Mouse (Mus musculus): ENCODE measurements around the gene Pnpla6.

The Pnpla6 gene

DNA sequence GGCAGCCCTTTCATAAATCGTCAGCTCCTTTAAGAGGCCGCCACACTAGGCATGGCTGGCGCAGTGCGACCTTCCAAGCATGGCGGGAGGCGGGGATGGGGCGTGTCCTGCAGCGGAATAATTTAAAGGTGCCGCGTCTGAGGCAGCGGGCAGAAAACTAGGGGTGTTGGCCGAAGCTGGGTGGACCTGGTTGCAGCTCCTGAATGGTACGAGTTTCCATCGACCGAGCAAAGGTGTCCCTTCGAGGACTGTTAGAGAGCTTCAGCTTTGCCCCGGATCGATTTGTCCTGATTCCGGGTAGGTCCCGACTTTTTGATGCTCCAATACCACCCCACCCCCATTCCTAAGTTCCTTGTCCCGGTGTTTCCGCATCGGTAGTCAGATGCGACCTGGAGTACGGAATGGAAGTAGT, at the start of gene Pnpla6:
Gene Pnpla6, plus strand, starts transcription at position 125 of the 412 bp plus-strand sequence.
- DNase-seq = peak; percentile 99

DNA sequence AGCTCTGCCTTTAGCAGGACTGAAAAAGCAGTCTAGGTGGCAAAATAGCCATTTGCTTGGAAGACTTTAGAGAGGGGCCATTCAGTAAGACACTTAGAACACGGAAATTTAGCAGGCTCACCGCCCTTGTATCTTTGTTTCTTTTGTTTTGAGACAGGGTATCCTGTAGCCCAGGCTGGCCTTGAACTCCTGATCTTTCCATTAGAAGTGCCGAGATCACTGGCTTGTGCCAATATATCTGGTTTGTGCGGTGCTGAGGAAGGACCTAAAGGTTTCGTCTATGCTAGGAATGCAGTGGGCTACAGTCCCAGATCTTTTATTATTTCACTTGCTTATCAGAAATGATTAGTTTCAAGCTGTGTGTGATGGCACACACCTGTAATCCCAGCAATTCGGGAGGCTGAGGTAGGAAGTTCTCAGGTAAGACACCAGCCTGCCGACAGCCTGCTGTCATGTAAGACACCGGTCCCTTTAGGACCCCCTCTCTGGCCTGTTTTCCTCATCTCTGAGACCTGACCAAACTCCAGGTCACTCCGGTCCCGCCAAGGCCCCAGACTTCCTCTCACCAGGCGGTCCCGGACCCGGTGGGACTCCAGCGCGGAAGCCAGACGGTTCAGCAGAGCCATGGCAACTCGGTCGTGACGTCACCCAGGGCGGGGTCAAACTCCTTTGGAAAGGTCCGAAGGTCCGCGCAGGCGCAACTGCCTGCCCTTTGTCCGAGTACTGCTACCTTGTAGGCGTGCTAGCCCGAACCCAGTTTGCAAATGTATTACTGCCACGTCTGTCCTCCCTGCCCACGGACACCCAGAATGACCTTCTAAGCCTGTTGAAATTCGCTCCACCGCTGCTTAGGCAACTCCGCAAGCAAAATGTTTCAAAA, 47.9 kb upstream of the Pnpla6 start, which contains the start of gene Pex11g:
Gene Pex11g, minus strand, starts transcription at position 675 of the 880 bp plus-strand sequence.
- peak; percentile 100 for DNase-seq

DNA sequence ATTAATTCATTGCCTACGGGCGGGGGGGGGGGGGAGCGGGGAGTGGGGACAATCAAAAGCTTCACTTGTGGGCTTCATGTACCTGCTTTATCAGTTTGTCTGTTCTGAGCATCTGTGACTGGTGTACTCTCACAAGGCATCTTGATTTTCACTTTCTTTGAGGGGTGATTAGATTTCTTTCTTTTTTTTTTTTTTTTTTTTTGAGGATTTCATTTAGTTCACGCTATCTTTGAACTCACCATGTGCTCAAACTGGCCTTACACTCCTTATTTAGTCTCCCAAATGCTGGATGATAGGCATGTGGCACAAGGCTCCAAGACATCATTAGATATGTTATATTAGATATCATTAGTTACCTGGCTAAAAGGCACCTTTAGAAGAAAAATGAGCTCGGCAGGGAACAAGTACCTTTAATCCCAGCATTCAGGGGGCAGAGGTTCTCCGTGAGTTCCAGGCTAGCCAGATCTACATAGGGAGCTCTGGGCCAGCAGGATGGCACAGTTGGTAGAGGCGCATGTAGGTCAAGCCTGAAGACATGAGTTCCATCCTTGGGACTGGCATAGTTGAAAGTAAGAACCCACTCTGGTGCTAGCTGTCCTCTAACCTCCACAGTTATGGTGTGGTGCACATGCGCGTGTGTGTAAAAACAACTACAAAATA, 47.2 kb upstream of the Pnpla6 start:
- DNase-seq = no peak

DNA sequence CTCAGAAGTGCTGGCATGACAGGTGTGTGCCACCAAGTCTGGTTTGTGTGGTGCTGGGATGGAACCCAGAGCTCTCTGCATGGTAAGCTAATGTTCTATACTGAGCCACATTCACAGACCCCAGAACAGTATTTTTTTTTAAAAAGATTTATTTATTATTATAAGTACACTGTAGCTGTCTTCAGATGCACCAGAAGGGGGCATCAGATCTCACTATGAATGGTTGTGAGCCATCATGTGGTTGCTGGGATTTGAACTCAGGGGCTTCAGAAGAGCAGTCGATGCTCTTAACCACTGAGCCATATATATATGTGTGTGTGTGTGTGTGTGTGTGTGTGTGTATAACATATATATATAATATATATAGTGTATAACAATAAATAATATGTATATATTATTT, 46.3 kb upstream of the Pnpla6 start:
- DNase-seq = no peak

DNA sequence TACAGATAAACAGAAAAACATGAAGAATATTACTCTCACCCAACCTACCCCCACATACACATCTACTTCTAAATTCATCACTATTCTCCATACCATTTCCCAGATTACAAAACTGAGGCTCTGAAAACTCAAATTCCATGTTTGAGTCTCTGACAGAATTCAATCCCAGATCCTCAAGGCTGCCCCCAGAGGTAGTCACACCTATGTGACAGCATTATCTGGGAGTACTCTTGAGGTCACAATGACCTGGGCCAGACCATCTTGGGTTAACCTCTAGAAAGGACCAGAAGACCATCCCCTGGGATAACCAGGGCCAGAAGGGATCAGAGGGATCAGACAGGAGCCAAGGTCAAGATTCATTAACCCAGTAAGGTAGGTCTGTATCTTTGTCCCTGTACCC, 44.6 kb upstream of the Pnpla6 start, which contains the start of gene Tex45:
Gene Tex45, plus strand, starts transcription at position 301 of the 400 bp plus-strand sequence.
- no peak for DNase-seq

DNA sequence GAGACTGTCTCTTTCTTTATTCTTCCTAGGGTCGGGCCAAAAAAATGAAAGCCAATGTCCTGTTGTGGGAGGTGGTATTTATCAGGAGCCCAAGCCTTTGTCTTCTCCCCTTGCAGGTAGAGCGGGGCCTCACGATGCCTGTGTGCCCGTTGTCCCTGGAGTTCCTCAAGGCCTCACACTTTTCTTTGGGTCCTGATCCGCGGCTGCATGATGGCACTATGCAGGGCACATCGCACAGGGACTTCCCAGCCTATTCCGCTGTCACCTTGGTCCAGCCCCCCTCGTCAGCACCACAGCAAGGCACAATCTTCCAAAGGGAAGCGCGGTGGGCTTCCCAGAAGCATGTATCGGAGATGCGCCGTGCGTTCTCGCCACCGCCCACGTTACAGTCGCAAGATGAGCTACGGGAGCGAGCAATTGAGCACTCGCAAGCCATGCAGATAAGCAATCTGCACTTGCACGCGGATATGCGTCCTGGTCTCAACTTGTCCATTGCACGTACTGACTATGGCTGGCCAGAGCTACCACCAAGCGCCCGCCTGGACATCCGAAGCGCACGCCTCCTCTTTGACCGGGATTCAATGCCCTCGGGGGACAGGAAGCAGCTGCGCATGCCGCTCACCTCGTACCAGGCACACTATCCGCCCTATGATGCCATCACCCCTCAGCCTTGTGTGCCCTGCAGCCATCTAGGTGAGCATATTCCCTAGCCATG, 39.3 kb upstream of the Pnpla6 start:
- DNase-seq = no peak

DNA sequence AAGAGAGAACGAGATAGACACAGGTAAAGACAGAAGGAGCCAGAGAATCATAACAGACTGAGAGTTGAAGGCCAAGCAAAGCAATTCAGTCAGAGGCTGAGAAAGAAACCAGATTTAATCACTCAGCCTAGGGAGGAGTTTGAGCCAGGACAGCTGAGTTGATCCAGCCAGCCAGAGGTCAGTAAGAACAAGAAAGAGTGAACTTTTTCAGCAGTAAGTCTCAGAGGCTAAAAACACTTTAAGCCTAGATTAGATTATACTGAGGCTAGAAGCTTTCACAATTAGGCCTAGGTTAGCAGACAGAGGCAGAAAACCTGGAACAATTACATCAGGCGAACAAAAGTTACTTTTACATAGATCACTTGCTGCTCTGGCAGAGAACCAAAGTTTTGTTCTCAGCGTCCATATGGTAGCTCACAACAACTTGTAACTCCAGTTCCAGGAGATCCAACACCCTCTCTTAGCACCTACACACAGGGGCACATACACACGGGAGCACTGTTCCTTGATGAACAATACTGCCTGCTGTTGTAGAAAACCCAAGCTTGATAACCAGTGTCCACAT, 34.9 kb upstream of the Pnpla6 start:
- DNase-seq = no peak

DNA sequence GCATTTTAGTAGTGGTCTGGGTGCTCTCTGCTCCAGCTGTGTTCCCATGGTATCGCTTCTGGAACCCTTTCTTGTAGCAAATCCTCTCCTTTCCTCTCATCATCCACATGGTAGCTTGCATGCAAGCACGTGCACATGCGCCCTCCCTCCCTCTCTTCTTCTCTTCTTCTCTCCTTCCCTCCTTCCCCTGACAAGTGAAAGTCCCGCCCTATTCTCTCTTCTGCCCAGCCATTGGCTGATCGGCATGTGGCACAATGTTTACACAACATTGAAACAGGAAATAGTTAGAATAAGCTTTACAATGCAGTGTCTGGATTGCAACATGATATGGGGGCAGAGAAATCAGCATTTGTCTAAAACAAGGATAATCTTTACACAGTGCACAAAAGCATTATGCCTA, 33.6 kb upstream of the Pnpla6 start:
- no peak for DNase-seq

DNA sequence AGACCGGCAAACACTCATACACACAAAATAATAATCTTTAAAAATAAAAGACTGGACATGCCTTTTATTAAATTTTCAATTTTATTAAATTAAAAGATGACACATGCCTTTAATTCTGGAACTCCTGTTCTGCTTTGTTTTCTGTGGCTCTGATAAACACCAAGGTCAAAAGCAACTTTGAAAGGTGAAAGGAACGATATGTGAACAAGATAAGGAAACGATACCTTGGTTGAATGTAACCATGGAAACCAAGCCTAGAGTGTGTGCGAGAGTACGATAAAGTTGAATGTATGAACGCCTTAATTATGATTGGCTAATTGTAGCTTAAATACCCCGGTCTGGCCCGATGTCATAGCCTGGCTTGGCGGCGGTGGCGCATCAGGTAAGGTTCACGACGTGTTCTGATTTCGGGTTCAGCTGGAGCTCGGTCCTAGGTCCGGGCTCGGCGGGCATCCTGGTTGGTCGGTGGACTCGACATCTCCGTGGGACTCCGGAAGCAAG, 32.9 kb upstream of the Pnpla6 start:
- DNase-seq = no peak

DNA sequence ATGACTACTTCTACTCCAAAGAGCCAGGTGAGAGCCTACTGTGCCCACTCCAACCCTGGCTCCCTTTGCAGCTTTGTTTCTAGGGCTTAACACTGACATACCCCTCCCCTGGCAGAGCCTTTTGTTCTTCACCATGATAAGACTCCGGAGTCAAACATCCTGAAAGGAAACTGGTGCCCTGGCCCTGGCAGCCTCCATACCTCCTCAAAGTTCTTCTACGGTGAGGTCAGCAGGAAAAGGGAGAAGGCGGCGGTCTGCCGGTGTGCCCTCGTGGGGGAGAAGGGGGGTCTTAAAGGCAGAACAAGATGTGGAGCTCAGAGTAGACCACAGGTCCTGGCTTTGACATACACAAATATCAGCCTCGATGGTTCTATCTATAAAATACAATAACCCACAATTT, 31.6 kb upstream of the Pnpla6 start:
- DNase-seq = no peak

DNA sequence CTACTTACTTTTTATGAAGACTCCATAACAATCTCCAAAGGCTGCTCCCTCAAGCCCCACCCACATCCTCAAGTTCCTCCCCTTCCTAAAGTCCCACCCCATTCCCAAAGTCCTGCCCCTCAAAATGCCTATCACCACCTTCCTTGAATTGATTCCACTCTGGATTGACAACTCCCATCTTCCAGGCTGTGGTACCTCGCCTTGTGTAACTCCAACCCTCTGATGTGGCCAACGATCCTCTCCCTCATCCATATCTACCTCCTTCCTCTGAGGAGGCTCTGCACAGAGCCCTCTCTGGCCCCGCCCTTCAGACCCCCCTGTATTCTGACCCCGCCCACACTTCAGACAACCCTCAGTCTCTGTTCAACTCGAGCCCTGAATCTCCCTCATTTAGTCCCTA, 30.0 kb upstream of the Pnpla6 start:
- no peak for DNase-seq

DNA sequence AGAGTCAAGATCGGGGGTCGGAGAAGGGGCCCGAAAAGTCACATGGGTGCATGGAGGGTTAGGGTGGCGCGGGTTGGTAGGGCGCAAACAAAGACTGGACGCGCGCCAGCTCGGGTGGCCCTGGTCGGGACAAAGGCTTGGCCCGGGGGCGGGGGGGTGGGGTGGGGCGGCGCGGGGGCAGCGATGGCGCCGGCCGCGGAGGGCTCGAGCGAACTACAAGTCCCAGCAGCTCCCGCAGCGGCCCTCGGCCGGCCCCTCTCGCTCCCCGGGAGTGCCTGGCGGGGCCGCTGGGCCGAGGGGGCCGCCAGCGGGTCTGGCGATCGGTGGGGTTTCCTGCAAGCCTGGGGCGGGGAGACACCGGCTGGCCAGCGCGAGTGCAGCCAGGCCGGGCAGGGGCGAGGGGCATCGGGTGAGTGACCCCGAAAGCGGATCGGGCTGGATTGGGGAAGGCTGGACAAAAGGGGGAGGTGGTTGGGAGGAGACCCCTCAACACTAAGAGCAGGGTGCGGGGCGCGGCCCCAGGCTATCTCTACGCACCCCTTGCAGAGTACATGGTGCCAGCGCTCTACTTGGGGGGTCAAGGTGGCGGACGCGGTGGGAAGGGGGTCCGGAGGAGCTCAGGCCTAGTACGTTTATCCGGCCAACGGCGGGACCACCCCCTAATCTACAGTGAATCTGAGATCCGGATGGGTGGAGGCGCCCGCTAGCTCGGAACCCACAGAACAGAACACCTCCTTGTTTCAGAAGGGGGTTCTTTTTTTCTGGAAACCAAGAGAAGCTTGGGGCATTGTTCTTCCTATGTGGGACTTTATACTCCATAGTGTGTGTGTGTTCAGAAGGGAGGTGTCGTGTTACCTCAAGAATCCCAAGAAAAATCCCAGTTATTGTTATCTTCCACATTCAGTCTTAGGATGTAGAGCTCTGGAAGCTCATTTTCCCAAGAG, 22.0 kb upstream of the Pnpla6 start, which contains the start of gene Zfp358:
Gene Zfp358, plus strand, starts transcription at position 238 of the 944 bp plus-strand sequence.
- DNase-seq = peak; percentile 98

DNA sequence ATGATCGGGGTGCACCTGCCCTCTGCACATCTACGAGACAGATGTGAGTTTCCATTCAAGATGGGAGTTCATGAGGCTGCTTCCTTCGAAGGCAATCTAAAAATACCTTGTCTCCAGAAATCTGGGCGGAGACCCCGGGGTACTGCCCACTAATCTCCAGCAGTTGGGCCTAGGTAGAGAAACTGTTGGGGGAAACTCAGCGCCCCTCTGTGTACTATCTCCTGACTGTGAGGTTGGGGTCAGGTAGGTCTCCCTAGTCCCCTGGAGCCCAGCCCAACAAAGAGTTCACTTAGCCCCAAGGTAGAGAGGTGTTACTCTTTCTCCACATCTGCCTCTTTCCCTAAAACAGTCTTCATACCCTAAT, 21.4 kb upstream of the Pnpla6 start:
- peak; percentile 92 for DNase-seq

DNA sequence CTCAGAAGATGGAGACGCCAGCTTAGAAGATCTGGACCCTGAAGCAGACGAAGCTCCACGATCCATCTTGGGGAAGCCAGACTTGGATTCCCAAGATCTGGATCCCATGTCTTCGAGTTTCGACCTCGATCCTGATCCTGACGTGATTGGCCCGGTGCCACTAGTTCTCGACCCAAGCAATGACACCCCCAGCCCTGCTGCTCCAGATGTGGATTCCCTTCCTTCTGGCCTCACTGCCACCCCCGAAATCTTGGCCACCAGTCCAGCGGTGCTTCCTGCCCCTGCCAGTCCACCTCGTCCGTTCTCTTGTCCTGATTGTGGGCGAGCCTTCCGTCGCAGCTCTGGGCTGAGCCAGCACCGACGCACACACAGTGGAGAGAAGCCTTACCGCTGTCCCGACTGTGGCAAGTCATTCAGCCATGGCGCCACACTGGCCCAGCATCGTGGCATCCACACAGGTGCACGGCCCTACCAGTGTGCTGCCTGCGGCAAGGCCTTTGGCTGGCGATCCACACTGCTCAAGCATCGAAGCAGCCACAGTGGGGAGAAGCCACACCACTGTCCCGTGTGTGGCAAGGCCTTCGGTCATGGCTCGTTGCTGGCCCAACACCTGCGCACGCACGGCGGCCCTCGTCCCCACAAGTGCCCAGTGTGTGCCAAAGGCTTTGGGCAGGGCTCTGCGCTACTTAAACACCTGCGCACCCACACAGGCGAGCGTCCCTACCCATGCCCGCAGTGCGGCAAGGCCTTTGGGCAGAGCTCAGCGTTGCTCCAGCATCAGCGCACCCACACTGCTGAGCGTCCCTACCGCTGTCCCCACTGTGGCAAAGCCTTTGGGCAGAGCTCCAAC, 19.4 kb upstream of the Pnpla6 start:
- DNase-seq = peak; percentile 92

DNA sequence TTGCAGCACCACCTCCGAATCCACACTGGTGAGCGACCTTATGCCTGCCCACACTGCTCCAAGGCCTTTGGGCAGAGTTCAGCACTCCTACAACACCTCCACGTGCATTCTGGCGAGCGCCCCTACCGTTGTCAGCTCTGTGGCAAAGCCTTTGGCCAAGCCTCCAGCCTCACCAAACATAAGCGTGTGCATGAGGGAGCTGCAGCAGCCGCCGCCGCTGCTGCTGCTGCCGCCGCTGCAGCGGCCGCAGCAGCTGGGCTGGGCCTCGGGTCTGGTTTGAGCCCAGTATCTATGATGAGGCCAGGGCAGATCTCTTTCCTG, 18.8 kb upstream of the Pnpla6 start:
- no peak for DNase-seq

DNA sequence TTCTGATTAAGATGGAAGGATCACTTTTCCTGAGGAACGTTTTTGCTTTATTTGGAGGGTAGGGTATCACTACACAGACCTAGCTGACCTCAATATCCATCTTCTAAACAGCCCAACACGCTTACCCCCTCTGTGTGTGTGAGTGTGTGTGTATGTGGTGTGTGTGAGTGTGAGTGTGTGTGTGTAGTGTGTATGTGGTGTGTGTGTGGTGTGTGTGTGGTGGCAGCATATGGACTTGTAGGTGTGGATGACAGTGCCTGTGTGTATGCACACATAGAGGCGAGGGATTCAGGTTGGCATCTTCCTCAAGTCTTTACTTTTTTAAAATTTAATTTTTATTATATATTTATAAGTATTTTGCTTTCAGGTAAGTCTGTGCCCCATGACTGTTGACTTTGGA, 16.6 kb upstream of the Pnpla6 start:
- DNase-seq = no peak

DNA sequence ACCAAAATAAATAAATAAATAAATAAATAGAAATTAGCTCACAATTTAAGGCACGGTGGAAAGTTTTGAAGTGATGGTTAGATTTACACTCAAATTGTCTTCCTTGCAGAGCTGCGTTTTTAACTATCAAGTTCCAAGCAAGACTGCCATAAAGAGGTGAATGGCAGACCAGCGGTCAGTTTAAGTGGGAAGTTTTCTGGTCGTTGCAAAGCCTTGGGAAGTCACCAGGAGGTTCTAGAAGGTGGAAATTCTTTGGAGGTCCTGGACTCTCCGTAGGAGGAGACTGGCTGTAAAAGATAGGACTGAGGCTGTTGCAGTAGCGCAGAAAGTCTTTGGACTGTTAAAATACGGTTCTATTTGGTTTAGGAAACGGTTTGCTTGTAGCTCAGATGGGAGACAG, 15.4 kb upstream of the Pnpla6 start:
- DNase-seq = no peak

DNA sequence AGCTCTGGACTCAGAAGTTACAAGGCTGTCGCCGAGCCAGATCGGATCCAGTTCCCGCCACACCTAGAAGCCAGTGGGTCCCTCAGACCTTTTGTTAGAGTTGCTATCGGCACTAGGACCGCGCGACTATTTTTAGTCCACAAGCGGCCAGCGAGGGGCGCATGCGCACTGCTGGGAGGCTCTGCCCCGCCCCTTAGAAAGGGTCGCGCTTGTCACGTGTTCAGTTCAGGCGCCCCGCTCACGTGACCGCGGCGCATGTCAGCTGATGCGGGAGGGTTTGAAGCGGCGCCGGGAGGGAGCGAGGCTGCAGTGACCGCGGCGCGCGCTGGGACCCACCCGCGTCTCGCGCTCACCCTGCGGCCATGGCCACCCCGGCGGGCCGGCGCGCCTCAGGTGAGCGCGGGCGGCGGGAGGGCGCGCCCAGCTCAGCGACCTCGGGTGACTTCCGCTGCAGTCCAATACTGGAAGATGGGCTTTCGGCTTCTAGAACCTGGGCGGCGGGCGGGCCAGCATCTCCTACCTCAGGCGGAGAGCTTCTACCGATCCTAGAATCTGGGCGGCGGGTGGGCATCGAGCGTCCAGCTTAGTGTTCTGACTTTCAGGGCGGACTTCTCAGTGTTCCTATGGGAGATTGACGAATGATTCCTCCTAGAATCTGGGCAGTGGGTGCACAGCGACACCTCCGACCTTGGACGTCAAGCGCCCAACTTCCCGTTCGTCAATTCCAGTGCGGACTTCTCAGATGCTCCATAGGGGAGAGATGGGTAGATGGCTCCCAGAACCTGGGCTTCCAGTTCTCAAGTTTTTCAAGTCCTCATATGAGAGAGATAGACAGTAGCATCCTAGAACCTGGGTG, 14.7 kb upstream of the Pnpla6 start, which contains the start of gene Mcoln1:
Gene Mcoln1, plus strand, starts transcription at position 223 of the 856 bp plus-strand sequence.
- DNase-seq = peak; percentile 100

DNA sequence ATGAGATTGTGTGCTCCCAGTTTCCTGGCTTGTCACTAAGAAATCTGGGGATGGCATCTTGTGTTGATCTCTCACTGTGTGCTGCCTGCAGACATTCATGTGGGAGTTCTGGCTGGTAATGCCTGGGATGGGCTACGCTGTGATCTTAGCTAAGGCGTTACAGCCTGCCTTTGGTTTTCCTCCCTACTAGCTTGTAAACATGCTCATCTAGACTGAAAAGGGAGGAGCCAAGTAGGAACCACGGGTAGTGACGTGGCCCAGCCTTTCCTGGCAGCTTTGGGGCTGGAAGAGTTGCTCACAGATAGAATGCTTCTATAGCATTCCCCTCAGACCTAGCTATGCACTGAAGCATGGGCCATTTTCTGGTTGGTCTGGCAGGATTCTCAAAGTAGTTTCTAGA, 13.0 kb upstream of the Pnpla6 start:
- DNase-seq = no peak

Data from heart, adult 11 months (tissue).